Mouse (Mus musculus): ENCODE measurements around the gene Tprn. TPM values are rescaled to one million over a fixed set of nuclear protein-coding genes. Genes with fewer than 3 reads are reported as not detected.
"Not testable (repeated sequence)": the region's sequence is repeated elsewhere in the genome, so short reads cannot be mapped to it uniquely, and the experiment has no call there.

The Tprn gene
- polyA plus RNA-seq, 1 experiment from 2014 or later, result 3.1 TPM

DNA sequence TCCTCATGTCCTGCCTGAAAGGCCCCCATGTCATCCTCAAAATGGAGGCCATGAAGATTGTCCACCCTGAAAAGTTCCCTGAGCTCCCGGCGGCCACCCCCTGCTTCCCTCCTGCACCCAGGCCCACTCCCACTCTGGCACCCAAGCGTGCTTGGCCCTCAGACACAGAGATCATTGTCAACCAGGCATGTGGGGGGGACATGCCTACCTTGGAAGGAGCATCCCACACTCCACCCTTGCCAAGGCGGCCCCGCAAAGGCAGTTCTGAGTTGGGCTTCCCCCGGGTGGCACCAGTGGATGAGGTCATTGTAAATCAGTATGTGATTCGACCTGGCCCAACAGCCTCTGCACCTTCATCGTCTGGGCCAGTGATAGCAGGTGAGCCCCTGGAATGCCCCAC lies 19.1 kb upstream of the Tprn start:
- Histone ChIP-seq H3K4me2 (ENCODE audit: low read length) (no peak overlapping the region), H3K27me3 (ENCODE audit: control insufficient read depth, insufficient read depth, low read length) (peaks cover 28% of the 10 kb centered on the region), H3K9ac (ENCODE audit: low read length) (no peak overlapping the region), H3K4me3 (ENCODE audit: control insufficient read depth in 1 of 2, insufficient read depth in 1 of 2, low read depth in 1 of 2, low read length in 2 of 2) (no peak overlapping the region), H3K4me1 (ENCODE audit: control insufficient read depth in 2 of 2, insufficient read depth in 2 of 2, low read length in 2 of 2) (peaks cover 8 to 18% of the 10 kb centered on the region in 2 experiments), H3K27ac (replicated peaks in 1 of 2; ENCODE audit: control insufficient read depth in 1 of 2, insufficient read depth in 1 of 2, low read depth in 2 of 2, low read length in 2 of 2) (no peak overlapping the region), H3K9me3 (ENCODE audit: control insufficient read depth, low read length) (no peaks in the 10 kb centered on the region), H3K36me3 (ENCODE audit: control insufficient read depth, insufficient read depth, low read length) (peaks cover 13% of the 10 kb centered on the region; the same call in 1 of the 2 replicates)
- no peak for ATAC-seq (ENCODE audit: insufficient number of reproducible peaks, insufficient read depth, low FRiP score, low read depth)
- 67% methylated on average over 8 of the region's 8 CpGs for WGBS

DNA sequence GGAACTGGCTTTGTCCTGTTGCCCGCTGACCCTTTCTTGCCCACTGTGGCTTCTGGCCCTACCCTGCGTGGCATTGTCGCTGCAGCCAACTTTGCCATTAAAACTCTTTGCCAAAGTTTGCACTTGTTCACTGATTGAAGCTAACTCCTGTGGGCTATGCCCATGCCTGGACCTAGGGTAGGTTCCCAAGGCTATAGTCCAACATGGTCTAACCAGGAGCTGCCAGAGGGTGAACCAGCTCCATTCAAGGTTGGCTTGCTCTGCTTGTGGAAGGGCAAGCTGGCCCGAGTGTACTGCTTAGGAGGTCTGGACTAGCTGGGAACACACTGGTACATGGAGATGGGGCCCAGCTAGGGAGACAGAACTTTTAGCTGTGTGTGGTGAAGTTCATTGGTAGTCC lies 18.3 kb upstream of the Tprn start:
- peaks cover 28% of the 10 kb centered on the region for H3K27me3 ChIP-seq (ENCODE audit: control insufficient read depth, insufficient read depth, low read length)
- H3K36me3 ChIP-seq (ENCODE audit: control insufficient read depth, insufficient read depth, low read length), result peaks cover 21% of the 10 kb centered on the region; the same call in 1 of the 2 replicates
- H3K9ac ChIP-seq (ENCODE audit: low read length), result no peak overlapping the region
- no peak overlapping the region for H3K4me3 ChIP-seq (ENCODE audit: control insufficient read depth in 1 of 2, insufficient read depth in 1 of 2, low read depth in 1 of 2, low read length in 2 of 2)
- H3K27ac ChIP-seq (replicated peaks in 1 of 2; ENCODE audit: control insufficient read depth in 1 of 2, insufficient read depth in 1 of 2, low read depth in 2 of 2, low read length in 2 of 2), result no peak overlapping the region
- no peak overlapping the region for H3K4me2 ChIP-seq (ENCODE audit: low read length)
- no peaks in the 10 kb centered on the region for H3K9me3 ChIP-seq (ENCODE audit: control insufficient read depth, low read length)
- peaks cover 8 to 18% of the 10 kb centered on the region in 2 experiments for H3K4me1 ChIP-seq (ENCODE audit: control insufficient read depth in 2 of 2, insufficient read depth in 2 of 2, low read length in 2 of 2)
- WGBS, result 78% methylated on average over 4 of the region's 4 CpGs
- ATAC-seq (ENCODE audit: insufficient number of reproducible peaks, insufficient read depth, low FRiP score, low read depth), result no peak

DNA sequence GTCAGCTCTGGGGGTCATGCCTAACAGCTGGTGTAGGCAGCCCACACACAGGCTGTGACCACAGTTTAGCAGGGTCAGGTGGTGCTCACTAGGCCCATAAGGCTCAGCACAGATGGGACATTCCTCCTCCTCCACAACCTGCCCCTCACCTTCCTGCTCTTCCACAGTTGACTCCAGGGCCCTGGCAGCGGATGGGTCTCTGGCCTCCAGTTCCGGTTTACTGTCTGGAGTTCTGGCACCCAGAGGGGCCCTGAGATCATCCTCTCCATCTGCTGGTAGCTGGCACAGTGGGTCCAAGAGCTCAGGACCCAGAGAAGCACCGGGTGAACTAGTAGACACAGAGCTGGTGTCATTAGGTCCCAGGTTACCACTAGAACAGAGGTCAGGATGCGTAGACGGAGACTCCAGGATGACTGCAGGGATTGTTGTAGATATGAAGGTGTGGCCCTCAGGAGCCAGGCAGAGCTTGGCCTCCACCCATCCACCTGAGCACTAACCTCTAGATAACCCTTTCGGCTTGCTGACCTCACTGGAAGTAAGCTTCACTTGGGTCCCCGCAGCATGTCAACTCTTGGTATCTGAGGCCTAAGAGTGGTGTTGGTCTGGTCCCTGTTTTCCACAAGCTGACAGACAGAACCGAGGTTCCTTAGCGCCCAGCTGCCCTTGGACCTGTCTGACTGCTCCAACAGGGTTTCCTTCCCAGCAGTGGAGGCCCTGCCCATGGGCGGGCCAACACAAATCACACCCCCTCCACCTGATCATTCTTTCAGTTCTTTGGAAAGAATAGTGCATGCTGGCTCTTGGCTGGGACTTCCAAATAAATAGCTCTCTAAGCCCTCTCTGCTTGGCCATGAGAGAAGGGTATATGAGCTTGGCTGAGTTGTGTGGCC lies 16.0 kb upstream of the Tprn start, which contains the start of gene AL732309.1:
AL732309.1 (minus strand) TSS at position 681 of the 890 bp plus-strand sequence.
- WGBS, result 85% methylated on average over 10 of the region's 10 CpGs
- H3K9ac ChIP-seq (ENCODE audit: low read length), result no peak within 1 kb of the TSS
- no peaks in the 10 kb centered on the region for H3K9me3 ChIP-seq (ENCODE audit: control insufficient read depth, low read length)
- no peak within 1 kb of the TSS for H3K27ac ChIP-seq (replicated peaks in 1 of 2; ENCODE audit: control insufficient read depth in 1 of 2, insufficient read depth in 1 of 2, low read depth in 2 of 2, low read length in 2 of 2)
- ATAC-seq (ENCODE audit: insufficient number of reproducible peaks, insufficient read depth, low FRiP score, low read depth), result no peak
- peaks cover 43% of the 10 kb centered on the region for H3K36me3 ChIP-seq (ENCODE audit: control insufficient read depth, insufficient read depth, low read length)
- H3K4me1 ChIP-seq (ENCODE audit: control insufficient read depth in 2 of 2, insufficient read depth in 2 of 2, low read length in 2 of 2), result peaks cover 4 to 13% of the 10 kb centered on the region in 2 experiments; a peak in 3 of 4 replicates
- peaks cover 22% of the 10 kb centered on the region for H3K27me3 ChIP-seq (ENCODE audit: control insufficient read depth, insufficient read depth, low read length)
- H3K4me2 ChIP-seq (ENCODE audit: low read length), result no peak within 1 kb of the TSS
- H3K4me3 ChIP-seq (ENCODE audit: control insufficient read depth in 1 of 2, insufficient read depth in 1 of 2, low read depth in 1 of 2, low read length in 2 of 2), result no peak within 1 kb of the TSS

- Histone ChIP-seq H3K9me3 (ENCODE audit: control insufficient read depth, low read length) (no peaks in the 10 kb centered on the region), H3K36me3 (ENCODE audit: control insufficient read depth, insufficient read depth, low read length) (peaks cover 63% of the 10 kb centered on the region), H3K4me1 (ENCODE audit: control insufficient read depth in 2 of 2, insufficient read depth in 2 of 2, low read length in 2 of 2) (peaks cover 7 to 13% of the 10 kb centered on the region in 2 experiments; a peak in 3 of 4 replicates), H3K4me2 (ENCODE audit: low read length) (no peak overlapping the region), H3K4me3 (ENCODE audit: control insufficient read depth in 1 of 2, insufficient read depth in 1 of 2, low read depth in 1 of 2, low read length in 2 of 2) (no peak overlapping the region), H3K9ac (ENCODE audit: low read length) (no peak overlapping the region), H3K27ac (replicated peaks in 1 of 2; ENCODE audit: control insufficient read depth in 1 of 2, insufficient read depth in 1 of 2, low read depth in 2 of 2, low read length in 2 of 2) (no peak overlapping the region), H3K27me3 (ENCODE audit: control insufficient read depth, insufficient read depth, low read length) (no peaks in the 10 kb centered on the region)
- ATAC-seq (ENCODE audit: insufficient number of reproducible peaks, insufficient read depth, low FRiP score, low read depth), result no peak
- WGBS, result 82% methylated on average over 1 of the region's 1 CpGs
These were observed 10.1 kb upstream of the Tprn start for GRCm38 (mm10) chr2:25252331-25252730.

- Histone ChIP-seq H3K27ac (replicated peaks in 1 of 2; ENCODE audit: control insufficient read depth in 1 of 2, insufficient read depth in 1 of 2, low read depth in 2 of 2, low read length in 2 of 2) (peak within 1 kb of the TSS; percentile 31 to 77), H3K9ac (ENCODE audit: low read length) (peak within 1 kb of the TSS; percentile 88), H3K4me2 (ENCODE audit: low read length) (peak within 1 kb of the TSS; percentile 94), H3K36me3 (ENCODE audit: control insufficient read depth, insufficient read depth, low read length) (peaks cover 33% of the 10 kb centered on the region), H3K9me3 (ENCODE audit: control insufficient read depth, low read length) (no peaks in the 10 kb centered on the region), H3K4me1 (ENCODE audit: control insufficient read depth in 2 of 2, insufficient read depth in 2 of 2, low read length in 2 of 2) (peaks cover 7 to 13% of the 10 kb centered on the region in 2 experiments; a peak in 3 of 4 replicates), H3K27me3 (ENCODE audit: control insufficient read depth, insufficient read depth, low read length) (no peaks in the 10 kb centered on the region), H3K4me3 (ENCODE audit: control insufficient read depth in 1 of 2, insufficient read depth in 1 of 2, low read depth in 1 of 2, low read length in 2 of 2) (peak within 1 kb of the TSS; percentile 90 to 93)
- WGBS, result under 1% methylated on average over 39 of the region's 39 CpGs
- peak; percentile 80 for ATAC-seq (ENCODE audit: insufficient number of reproducible peaks, insufficient read depth, low FRiP score, low read depth)
These were observed 7.1 kb upstream of the Tprn start, which contains the start of gene Tmem203 for GRCm38 (mm10) chr2:25255284-25255779. Gene Tmem203 (plus strand): TSS chr2:25255439.

GRCm38 (mm10) chr2:25256443-25257109 lies 5.8 kb upstream of the Tprn start:
- H3K27ac ChIP-seq (replicated peaks in 1 of 2; ENCODE audit: control insufficient read depth in 1 of 2, insufficient read depth in 1 of 2, low read depth in 2 of 2, low read length in 2 of 2), result not testable (repeated sequence)
- H3K9ac ChIP-seq (ENCODE audit: low read length), result peak overlapping the region; percentile 88
- 56% methylated on average over 10 of the region's 12 CpGs for WGBS

GRCm38 (mm10) chr2:25257250-25257649 lies 5.2 kb upstream of the Tprn start:
- H3K27ac ChIP-seq (replicated peaks in 1 of 2; ENCODE audit: control insufficient read depth in 1 of 2, insufficient read depth in 1 of 2, low read depth in 2 of 2, low read length in 2 of 2); ATAC-seq (ENCODE audit: insufficient number of reproducible peaks, insufficient read depth, low FRiP score, low read depth); H3K4me2 ChIP-seq (ENCODE audit: low read length); H3K9me3 ChIP-seq (ENCODE audit: control insufficient read depth, low read length); H3K27me3 ChIP-seq (ENCODE audit: control insufficient read depth, insufficient read depth, low read length); H3K4me3 ChIP-seq (ENCODE audit: control insufficient read depth in 1 of 2, insufficient read depth in 1 of 2, low read depth in 1 of 2, low read length in 2 of 2); H3K9ac ChIP-seq (ENCODE audit: low read length): not testable (repeated sequence)
- WGBS, result 81% methylated on average over 5 of the region's 5 CpGs
- Histone ChIP-seq H3K36me3 (ENCODE audit: control insufficient read depth, insufficient read depth, low read length) (peaks cover 14% of the 10 kb centered on the region), H3K4me1 (ENCODE audit: control insufficient read depth in 2 of 2, insufficient read depth in 2 of 2, low read length in 2 of 2) (peaks cover 7 to 16% of the 10 kb centered on the region in 2 experiments; a peak in 3 of 4 replicates)

More at GRCm38 (mm10) chr2:25256443-25257109, 5.8 kb upstream of the Tprn start:
- peak overlapping the region; percentile 3 to 90; a peak in 3 of 4 replicates for H3K4me3 ChIP-seq (ENCODE audit: control insufficient read depth in 1 of 2, insufficient read depth in 1 of 2, low read depth in 1 of 2, low read length in 2 of 2)
- H3K4me2 ChIP-seq (ENCODE audit: low read length), result peak overlapping the region; percentile 94
- not testable (repeated sequence) for ATAC-seq (ENCODE audit: insufficient number of reproducible peaks, insufficient read depth, low FRiP score, low read depth); H3K9me3 ChIP-seq (ENCODE audit: control insufficient read depth, low read length); H3K27me3 ChIP-seq (ENCODE audit: control insufficient read depth, insufficient read depth, low read length)
- peaks cover 7 to 13% of the 10 kb centered on the region in 2 experiments; a peak in 3 of 4 replicates for H3K4me1 ChIP-seq (ENCODE audit: control insufficient read depth in 2 of 2, insufficient read depth in 2 of 2, low read length in 2 of 2)
- H3K36me3 ChIP-seq (ENCODE audit: control insufficient read depth, insufficient read depth, low read length), result peaks cover 21% of the 10 kb centered on the region
